Mouse (Mus musculus): ENCODE data around the gene Hrc.

The Hrc gene

DNA sequence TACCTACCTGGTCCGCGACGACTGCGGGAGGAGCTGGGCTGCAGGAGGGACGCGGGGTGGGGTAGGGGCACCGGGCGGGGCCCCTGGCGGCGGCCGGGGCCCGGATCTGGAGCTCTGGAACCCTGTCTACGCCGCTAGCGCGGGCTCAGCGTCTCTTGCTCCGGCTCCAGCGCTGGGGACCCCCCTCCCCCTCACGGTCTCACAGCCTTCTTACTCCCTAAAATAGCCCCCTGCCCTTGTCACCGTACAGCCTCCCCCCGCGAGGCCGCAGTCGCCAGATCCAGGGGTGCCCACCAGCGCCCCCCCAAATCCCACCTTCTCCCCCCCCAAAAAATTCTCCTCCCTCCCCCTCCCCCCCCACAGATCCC lies 31.5 kb downstream of the Hrc start, which contains the start of gene Ppfia3:
Gene Ppfia3 (minus strand): TSS at position 368 of the 368 bp plus-strand sequence.
- DNase-seq (ENCODE audit: low spot score in 2 of 2) = peak in 1 of 2 experiments; percentile 44

GRCm38 (mm10) chr7:45367020-45367880 lies 32.2 kb downstream of the Hrc start:
- peak; percentile 97 to 98 for DNase-seq (ENCODE audit: low spot score in 2 of 2)

- no peak for DNase-seq (ENCODE audit: low spot score in 2 of 2)
Measured at GRCm38 (mm10) chr7:45368178-45368577, 33.1 kb downstream of the Hrc start.

GRCm38 (mm10) chr7:45369022-45369745 lies 34.1 kb downstream of the Hrc start:
- peak in 1 of 2 experiments; percentile 24 for DNase-seq (ENCODE audit: low spot score in 2 of 2)

DNA sequence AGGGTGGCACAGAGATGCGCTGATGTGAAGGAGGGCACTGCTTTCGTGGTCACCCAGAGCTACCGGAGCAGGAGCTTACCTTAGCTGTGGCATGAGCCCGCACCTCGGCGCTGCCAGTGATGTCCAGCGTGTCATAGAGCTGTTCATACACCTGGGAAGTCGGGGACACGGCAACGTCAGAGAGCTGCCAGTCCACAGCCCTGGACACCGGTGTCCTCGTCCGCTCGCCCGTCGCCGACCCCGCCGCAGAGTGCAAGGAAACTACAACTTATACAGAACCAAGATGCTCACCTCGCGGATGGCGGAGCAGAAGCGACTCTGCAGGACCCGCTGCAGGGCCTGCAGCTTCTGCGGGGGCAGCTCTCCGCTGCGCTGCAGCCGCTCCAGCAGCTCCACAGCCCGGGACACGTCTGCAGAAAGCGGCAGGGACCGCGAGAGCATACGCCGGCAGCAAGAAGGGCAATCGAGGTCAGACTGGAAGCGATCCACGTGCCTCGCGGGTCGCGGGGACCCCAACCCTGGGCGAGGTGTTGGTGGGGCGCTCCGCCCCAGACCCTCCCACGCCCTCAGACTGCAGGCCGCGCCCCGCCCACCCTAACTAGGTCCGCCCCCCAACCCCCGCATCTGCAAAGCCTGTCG lies 34.9 kb downstream of the Hrc start:
- DNase-seq (ENCODE audit: low spot score in 2 of 2) = peak in 1 of 2 experiments; percentile 42

DNA sequence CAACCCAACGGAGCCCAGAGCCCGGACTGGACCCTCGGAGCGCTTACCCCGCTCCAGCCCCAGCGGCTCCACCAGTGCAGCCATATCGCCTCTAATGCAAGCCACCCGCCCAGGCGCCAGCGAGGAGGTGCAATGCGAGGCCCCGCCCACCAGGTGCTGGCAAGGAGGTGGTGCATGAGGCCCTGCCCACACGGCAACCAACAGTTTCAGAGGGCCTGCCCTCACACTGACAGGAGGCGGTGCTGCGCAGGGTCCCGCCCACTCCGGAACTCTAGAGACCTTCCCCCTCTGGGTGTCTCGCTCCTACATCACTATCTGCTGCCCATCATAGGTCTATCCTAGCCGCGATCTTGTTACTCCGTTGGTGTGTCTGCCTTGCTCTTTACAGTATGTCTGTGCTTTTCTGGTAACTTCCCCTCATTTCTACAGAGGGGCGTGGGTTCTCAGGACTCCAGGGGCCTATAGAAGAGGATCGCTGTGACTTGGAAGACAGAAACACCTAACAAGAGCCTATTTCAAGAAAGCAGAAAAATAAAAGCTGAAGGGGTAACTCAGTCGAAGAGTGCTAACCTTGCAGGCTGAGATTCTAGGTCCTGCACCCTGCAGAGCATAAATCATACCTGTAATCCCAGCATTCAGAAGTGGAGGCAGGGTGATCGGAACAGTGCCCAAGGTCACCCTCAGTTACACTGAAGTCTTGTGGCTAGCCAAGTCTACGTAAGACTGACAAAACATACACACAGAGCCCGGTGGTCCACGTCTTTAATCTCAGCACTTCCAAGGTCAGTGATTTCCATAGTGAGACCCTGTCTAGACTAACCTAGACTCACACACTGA lies 35.6 kb downstream of the Hrc start, which contains the start of gene Lin7b:
Gene Lin7b (minus strand): TSS at position 109 of the 837 bp plus-strand sequence.
- peak; percentile 89 to 94 for DNase-seq (ENCODE audit: low spot score in 2 of 2)

DNA sequence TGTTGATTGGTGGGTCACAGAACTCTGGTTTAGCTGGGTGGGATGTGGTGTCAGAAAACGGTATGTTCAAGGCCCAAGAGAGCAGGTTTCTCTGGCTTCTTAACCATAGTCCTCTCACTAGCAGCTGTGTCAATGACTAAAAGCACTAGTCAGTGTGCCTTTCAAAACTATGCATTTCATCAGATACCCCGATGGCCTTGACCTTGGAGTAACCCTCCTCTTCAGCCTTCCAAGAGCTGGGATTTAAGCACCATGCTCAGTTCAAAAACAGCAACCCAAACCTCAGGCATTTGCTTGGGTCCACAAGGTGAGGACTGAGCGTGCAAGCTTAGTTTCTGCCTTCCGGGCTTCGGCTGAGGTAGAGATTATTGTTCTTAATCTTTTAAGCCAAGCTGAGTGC lies 37.3 kb downstream of the Hrc start:
- no peak for DNase-seq (ENCODE audit: low spot score in 2 of 2)

DNA sequence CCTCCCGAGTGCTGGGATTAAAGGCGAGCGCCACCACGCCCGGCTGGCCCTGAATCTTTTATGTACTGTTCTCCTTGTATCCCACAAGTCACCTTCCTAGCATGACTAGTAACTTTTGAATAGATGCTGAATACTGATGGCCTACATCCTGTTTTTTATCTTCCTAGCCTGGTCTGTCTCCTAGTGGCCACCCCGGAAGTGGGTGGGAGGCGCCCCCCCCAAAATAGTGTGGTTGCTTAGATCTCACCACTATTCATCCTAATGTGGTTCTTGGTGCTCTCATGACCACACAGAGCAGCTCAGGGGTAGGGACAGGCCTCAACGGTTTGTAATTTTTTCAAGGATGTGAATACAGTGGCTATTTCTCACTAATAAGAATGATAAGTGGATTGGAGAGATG lies 39.5 kb downstream of the Hrc start:
- DNase-seq (ENCODE audit: low spot score in 2 of 2) = no peak

GRCm38 (mm10) chr7:45376057-45376456 lies 41.0 kb downstream of the Hrc start:
- no peak for DNase-seq (ENCODE audit: low spot score in 2 of 2)

DNA sequence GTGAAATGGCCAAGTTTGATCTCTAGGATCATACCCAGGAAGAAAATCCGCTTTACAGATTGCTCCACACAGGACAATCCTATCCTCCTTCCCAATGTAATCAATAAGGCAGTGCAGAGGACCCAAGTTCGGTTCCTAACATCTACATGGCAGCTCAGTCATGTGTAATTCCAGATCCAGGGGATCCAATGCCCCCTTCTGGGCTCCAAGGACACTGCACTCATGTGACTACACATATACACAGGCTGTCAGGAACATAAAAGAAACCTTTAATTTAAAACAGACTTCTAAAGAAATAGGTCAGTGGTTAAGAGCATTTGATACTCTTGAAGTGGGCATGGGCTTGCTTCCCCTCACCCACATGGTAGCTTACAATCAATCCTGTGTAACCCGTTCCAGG lies 51.0 kb downstream of the Hrc start:
- DNase-seq (ENCODE audit: low spot score in 2 of 2) = no peak

All from left cerebral cortex, adult 9 months (tissue).